Mouse (Mus musculus): ENCODE measurements around the gene Rnf34. TPM values are rescaled to one million over a fixed set of nuclear protein-coding genes. Genes with fewer than 3 reads are reported as not detected.

Gene Rnf34
- total RNA-seq, 1 experiment from 2014 or later = 21.7 TPM

DNA sequence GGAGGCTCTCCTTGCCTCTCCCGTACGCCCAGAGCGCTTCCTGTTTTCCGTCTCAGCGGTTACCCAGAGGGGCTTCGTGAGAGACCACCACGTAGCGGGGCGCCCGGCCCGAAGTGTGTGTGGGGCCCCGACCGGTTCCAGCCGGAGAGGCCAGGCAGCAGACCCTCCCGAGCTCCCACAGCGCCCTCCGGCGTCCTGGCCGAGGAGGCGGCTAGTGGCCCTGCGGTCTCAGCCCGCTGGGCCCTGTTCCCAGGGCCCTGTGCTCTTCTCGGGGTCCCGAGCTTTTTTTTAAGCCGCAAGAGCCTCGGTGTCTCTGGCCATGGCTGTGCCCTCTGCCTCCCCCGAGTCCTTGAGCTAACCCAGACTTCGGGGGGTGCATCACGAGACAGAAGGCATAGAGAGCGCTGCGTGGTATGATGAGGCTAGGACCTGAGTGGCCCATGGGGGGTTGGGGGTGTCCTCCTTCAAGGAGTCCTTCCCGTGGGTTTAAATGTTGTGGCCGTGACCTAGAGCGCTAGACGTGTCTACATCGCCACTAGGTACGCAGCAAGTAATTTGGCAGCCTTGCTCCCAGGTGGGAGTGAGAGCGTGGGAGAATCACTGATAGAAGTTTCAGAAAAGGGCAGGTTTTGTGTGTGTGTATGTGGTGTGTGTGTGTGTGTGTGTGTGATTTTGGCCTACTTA is 613 bp downstream of the Rnf34 start:
- ATAC-seq (replicated peaks in 1 of 2; ENCODE audit: insufficient read depth in 1 of 2, low FRiP score in 2 of 2, low TSS enrichment in 1 of 2, low read depth in 1 of 2, poor library complexity in 2 of 2, severe bottlenecking in 2 of 2) = peak; percentile 54 to 60

- no peak for ATAC-seq (replicated peaks in 1 of 2; ENCODE audit: insufficient read depth in 1 of 2, low FRiP score in 2 of 2, low TSS enrichment in 1 of 2, low read depth in 1 of 2, poor library complexity in 2 of 2, severe bottlenecking in 2 of 2)
These were observed 2.8 kb downstream of the Rnf34 start for GRCm38 (mm10) chr5:122852611-122853010.

- 0 out of 4 replicates have a peak, but pooled peaks of 1 of the 2 experiments have one; percentile 12 for ATAC-seq (replicated peaks in 1 of 2; ENCODE audit: insufficient read depth in 1 of 2, low FRiP score in 2 of 2, low TSS enrichment in 1 of 2, low read depth in 1 of 2, poor library complexity in 2 of 2, severe bottlenecking in 2 of 2)
These were observed 6.0 kb downstream of the Rnf34 start for GRCm38 (mm10) chr5:122855858-122856257.

DNA sequence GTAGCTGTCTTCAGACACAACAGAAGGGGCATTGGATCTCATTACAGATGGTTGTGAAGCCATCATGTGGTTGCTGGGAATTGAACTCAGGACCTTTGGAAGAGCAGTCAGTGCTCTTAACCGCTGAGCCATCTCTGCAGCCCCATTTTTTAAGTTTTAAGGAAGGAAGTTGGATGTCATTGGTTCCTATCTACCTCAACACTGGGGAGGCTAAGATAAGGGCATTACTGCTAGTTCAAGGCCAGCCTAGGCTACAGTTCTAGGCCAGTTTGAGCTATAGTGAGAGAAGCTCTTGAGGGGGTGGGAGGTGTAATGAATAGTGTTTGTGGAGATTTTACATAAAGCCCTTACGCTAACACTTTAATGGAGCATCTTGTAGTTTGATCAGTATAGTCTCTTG is 13.2 kb downstream of the Rnf34 start:
- ATAC-seq (replicated peaks in 1 of 2; ENCODE audit: insufficient read depth in 1 of 2, low FRiP score in 2 of 2, low TSS enrichment in 1 of 2, low read depth in 1 of 2, poor library complexity in 2 of 2, severe bottlenecking in 2 of 2) = no peak

GRCm38 (mm10) chr5:122872626-122873025 is 22.8 kb downstream of the Rnf34 start:
- ATAC-seq (replicated peaks in 1 of 2; ENCODE audit: insufficient read depth in 1 of 2, low FRiP score in 2 of 2, low TSS enrichment in 1 of 2, low read depth in 1 of 2, poor library complexity in 2 of 2, severe bottlenecking in 2 of 2) = no peak

DNA sequence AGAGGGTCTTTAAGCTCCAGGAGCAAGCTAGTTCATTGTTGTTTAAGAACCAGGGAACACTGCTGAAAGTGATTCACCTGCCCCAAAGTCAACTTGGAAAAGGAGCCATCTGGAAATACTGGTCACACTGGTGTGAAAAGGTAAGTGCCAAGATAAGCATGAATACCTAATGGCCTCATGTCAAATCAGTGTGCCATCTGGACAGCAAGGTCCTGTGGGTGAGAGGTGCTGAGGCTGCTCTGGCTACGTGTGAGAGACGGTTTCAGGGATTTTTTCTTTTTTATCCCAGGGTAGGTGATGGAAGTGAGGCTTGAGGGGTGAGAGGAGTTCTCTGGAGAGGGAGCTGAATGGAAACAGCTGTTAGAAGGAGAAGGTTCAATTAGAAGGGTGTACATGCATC is 23.7 kb downstream of the Rnf34 start:
- no peak for ATAC-seq (replicated peaks in 1 of 2; ENCODE audit: insufficient read depth in 1 of 2, low FRiP score in 2 of 2, low TSS enrichment in 1 of 2, low read depth in 1 of 2, poor library complexity in 2 of 2, severe bottlenecking in 2 of 2)

DNA sequence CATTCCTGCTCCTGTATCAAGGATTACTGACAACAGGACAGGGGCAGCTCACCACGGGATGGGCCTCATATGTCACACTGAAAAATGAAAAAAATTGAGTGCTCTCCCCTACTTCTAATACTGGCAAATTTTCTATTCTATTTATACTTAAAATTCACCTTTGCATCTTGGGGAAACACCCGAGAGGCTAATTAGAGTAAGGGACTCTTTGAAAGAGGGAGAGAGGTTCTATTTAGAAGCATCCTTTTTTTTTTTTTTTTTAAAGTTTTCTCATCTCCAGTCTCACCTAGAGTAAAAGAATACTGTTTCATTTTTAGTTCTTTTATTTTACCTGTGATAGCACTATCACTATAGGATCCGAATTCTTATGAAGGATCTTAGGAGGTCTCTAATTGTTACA is 24.5 kb downstream of the Rnf34 start:
- no peak for ATAC-seq (replicated peaks in 1 of 2; ENCODE audit: insufficient read depth in 1 of 2, low FRiP score in 2 of 2, low TSS enrichment in 1 of 2, low read depth in 1 of 2, poor library complexity in 2 of 2, severe bottlenecking in 2 of 2)

DNA sequence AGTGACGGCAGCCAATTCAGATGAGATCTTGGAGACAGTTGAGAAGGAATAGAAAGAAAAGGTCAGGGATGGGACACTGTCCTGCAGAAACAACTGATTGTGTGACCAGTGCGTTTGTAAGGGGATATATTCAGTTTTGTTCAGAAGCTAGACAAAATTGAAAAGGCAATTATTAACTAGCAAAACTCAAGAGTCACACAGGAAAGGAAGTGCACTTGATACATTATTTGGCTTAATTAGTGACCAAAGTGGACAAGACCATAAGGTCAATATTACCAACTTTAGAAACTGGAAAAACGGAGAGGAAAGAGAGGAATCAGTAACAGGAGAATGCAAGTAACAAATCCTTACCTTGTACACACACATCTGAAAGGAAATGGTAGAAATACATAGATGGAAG is 26.8 kb downstream of the Rnf34 start:
- ATAC-seq (replicated peaks in 1 of 2; ENCODE audit: insufficient read depth in 1 of 2, low FRiP score in 2 of 2, low TSS enrichment in 1 of 2, low read depth in 1 of 2, poor library complexity in 2 of 2, severe bottlenecking in 2 of 2) = no peak

GRCm38 (mm10) chr5:122880241-122880980 is 30.6 kb downstream of the Rnf34 start:
- ATAC-seq (replicated peaks in 1 of 2; ENCODE audit: insufficient read depth in 1 of 2, low FRiP score in 2 of 2, low TSS enrichment in 1 of 2, low read depth in 1 of 2, poor library complexity in 2 of 2, severe bottlenecking in 2 of 2) = no peak

DNA sequence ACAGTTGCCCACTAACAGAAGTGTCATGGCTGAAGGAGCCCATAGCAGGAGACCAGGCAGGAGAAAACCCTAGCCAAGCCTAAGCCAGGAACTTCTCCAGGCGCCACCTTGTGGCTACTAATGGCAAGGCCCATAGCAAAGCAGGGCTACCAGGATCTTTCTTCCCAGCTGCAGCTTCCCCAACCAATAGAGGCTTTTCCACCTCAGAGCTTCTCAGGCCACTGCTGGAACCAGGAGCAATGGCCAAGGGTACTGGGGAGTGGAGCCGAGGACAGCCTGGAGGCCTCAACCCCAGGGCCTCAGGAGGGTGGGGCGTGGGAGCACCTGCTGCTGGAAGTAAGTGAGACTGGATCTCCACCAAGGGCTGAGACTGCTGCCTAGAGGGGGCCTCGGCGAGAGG is 31.5 kb downstream of the Rnf34 start:
- ATAC-seq (replicated peaks in 1 of 2; ENCODE audit: insufficient read depth in 1 of 2, low FRiP score in 2 of 2, low TSS enrichment in 1 of 2, low read depth in 1 of 2, poor library complexity in 2 of 2, severe bottlenecking in 2 of 2) = peak; percentile 55 to 72; a peak in 3 of 4 replicates

DNA sequence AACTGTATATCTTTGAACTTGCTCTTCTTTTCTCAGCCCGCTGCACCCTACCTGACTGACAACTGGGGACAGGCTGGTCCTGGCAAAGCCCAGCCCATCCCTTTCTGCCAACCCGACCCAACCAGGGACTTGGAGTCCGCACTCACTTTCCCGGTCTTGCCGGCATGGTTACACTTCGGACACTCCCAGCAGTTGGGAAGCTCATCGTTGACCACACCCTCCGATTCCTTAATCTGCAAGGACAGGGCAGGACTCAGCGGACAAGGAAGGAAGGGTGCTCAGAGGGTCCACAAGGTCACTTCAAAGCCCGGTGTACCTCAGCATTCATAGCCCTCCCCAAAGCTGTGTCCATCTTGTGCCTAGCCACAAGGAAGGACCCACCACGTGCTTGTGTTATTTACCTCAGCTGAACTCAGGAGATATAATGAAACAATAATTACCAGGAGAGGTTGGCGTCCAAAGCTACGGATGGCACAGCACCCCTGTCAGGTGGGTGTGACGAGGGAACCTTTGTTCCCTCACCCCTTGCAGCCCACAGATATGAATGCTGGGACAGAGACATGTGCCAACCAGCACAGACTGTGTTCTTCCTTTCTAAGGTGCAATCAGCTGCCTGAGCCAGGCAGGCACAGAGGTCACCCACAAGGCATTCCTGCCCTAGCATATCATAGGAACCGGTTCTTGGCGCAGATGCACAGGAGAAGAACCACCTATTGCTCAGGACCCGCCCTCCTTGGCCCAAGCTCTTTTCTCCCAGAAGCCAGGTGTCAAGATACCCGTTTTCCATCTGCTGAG is 32.6 kb downstream of the Rnf34 start:
- no peak for ATAC-seq (replicated peaks in 1 of 2; ENCODE audit: insufficient read depth in 1 of 2, low FRiP score in 2 of 2, low TSS enrichment in 1 of 2, low read depth in 1 of 2, poor library complexity in 2 of 2, severe bottlenecking in 2 of 2)

GRCm38 (mm10) chr5:122883237-122883636 is 33.4 kb downstream of the Rnf34 start:
- ATAC-seq (replicated peaks in 1 of 2; ENCODE audit: insufficient read depth in 1 of 2, low FRiP score in 2 of 2, low TSS enrichment in 1 of 2, low read depth in 1 of 2, poor library complexity in 2 of 2, severe bottlenecking in 2 of 2) = no peak

DNA sequence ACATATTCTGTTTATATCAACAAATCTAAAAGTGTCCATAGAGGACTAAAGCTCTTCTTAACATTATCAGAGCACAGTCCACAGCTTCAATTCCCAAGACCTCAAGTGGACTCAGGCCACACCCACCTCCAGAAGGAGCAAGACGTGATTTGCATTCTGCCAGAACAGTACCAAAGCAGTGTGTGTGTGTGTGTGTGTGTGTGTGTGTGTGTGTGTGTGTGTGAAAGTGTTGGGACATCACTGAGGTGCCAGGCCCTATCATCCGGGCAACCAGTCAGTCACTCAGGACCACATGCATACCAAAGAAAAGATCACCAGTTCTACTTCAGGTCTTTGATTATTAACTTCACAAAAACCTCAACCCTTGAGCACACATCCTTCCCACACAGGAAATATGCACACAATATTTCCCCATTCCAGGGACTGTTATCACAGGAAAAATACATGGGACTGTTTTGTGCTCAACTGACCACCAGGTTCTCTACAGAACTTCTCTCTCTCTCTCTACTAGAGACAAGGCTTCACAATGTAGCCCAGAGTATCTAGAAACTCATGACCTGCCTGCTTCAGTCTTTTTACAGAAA is 33.9 kb downstream of the Rnf34 start:
- no peak for ATAC-seq (replicated peaks in 1 of 2; ENCODE audit: insufficient read depth in 1 of 2, low FRiP score in 2 of 2, low TSS enrichment in 1 of 2, low read depth in 1 of 2, poor library complexity in 2 of 2, severe bottlenecking in 2 of 2)

GRCm38 (mm10) chr5:122884594-122885348 is 34.9 kb downstream of the Rnf34 start:
- no peak for ATAC-seq (replicated peaks in 1 of 2; ENCODE audit: insufficient read depth in 1 of 2, low FRiP score in 2 of 2, low TSS enrichment in 1 of 2, low read depth in 1 of 2, poor library complexity in 2 of 2, severe bottlenecking in 2 of 2)

DNA sequence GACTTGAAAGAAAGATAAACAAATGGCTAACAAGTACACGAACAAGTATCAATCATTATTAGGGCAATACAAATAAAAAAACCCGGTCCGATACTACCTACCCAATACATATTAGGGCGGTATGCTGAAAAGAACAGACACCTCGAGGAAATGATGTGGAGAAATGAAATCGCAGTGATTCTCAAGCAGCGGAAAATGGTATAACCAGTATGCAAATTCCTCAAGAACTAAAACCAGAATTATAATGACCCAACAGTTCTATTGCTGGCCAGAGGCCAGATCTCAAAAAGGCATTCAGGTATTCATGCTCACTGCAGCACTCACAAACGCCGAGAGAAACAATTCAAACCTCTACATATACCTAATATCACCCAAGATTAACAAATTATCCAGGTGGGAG is 37.2 kb downstream of the Rnf34 start:
- no peak for ATAC-seq (replicated peaks in 1 of 2; ENCODE audit: insufficient read depth in 1 of 2, low FRiP score in 2 of 2, low TSS enrichment in 1 of 2, low read depth in 1 of 2, poor library complexity in 2 of 2, severe bottlenecking in 2 of 2)

- no peak for ATAC-seq (replicated peaks in 1 of 2; ENCODE audit: insufficient read depth in 1 of 2, low FRiP score in 2 of 2, low TSS enrichment in 1 of 2, low read depth in 1 of 2, poor library complexity in 2 of 2, severe bottlenecking in 2 of 2)
These were observed 38.2 kb downstream of the Rnf34 start for GRCm38 (mm10) chr5:122887926-122888611.

All from hematopoietic stem cell, adult 5-6 weeks (primary cell).